Mouse (Mus musculus) limb, embryonic 11.5 days (tissue): ENCODE results near the gene Pafah1b3. TPM values are rescaled to one million over a fixed set of nuclear protein-coding genes. Genes with fewer than 3 reads are reported as not detected.

Source experiments
- ATAC-seq: fragments of 200-750 bp; cut with Nextera tagmentation; 2 replicates; pipeline ENCODE4 v1.8.0; 2017; ENCODE audit warnings: low read depth; ENCODE audit not compliant: insufficient number of reproducible peaks, low FRiP score, low TSS enrichment
- DNase-seq: peaks from one replicate; pipeline ENCODE4 v3.0.0-alpha.2; 2015; ENCODE audit warnings: low spot score
- H3K27ac ChIP-seq: fragments of 300-500 bp; sonication (generic); replicated peaks from 2 replicates; pipeline ENCODE4 v1.5.1; 2014; ENCODE audit warnings: low read depth, mild to moderate bottlenecking, low read length
- H3K27me3 ChIP-seq: fragments of 300-500 bp; sonication (generic); 2 replicates; pipeline ENCODE4 v1.6.1; 2014; ENCODE audit warnings: mild to moderate bottlenecking, low read length, mixed read lengths; ENCODE audit not compliant: control insufficient read depth, insufficient read depth
- H3K36me3 ChIP-seq: fragments of 300-500 bp; sonication (generic); 2 replicates; pipeline ENCODE4 v1.6.1; 2014; ENCODE audit warnings: mild to moderate bottlenecking, low read length, moderate library complexity, mixed read lengths; ENCODE audit not compliant: control insufficient read depth, insufficient read depth
- H3K4me1 ChIP-seq: fragments of 300-500 bp; sonication (generic); 2 replicates; pipeline ENCODE4 v1.6.1; 2014; ENCODE audit warnings: low read length, mixed read lengths; ENCODE audit not compliant: control insufficient read depth, insufficient read depth
- H3K4me2 ChIP-seq: fragments of 300-500 bp; sonication (generic); 2 replicates; pipeline ENCODE4 v1.6.1; 2014; ENCODE audit warnings: low read depth, mild to moderate bottlenecking, moderate library complexity; ENCODE audit not compliant: severe bottlenecking
- H3K4me3 ChIP-seq: fragments of 300-500 bp; sonication (generic); 2 replicates; pipeline ENCODE4 v1.5.1; 2014; ENCODE audit warnings: low read depth, low read length
- H3K9ac ChIP-seq: fragments of 300-500 bp; sonication (generic); 2 replicates; pipeline ENCODE4 v1.6.1; 2014; ENCODE audit warnings: mild to moderate bottlenecking, low read length
- H3K9me3 ChIP-seq: fragments of 300-500 bp; sonication (generic); 2 replicates; pipeline ENCODE4 v1.6.1; 2016; ENCODE audit warnings: low read length; ENCODE audit not compliant: control insufficient read depth
- WGBS: fragments of 180-500 bp; shearing (Covaris S2); extraction: QIAGEN DNeasy Blood & Tissue Kit; methylation state at CpG from one replicate; pipeline ENCODE4 v1.1.7; 2014; 5-methylcytosine and 5-hydroxymethylcytosine counted together
- polyA plus RNA-seq: library from polyadenylated mRNA; unstranded; fragments of >200 nt; fragmentation: Nextera tagmentation; extraction: Ambion mirVana; gene quantifications from 2 replicates; pipeline ENCODE4 v1.2.1, GENCODE M21; 2014

Pafah1b3 gene
- polyA plus RNA-seq, 1 experiment from 2014 or later, result 261 TPM

DNA sequence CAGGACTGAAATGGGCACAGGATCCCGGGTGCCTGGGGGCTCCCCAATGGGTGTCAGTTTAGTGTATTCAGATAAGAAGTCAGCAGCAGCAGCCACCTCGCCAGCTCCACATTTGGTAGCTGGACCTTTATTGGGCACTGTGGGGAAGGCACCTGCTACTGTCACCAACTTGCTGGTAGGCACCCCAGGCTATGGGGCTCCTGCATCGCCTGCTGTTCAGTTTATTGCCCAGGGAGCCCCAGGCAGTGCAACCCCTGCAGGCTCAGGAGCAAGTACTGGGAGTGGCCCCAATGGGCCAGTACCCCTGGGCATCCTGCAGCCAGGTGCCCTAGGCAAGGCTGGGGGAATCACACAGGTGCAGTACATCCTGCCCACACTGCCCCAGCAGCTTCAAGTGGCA lies 9.1 kb downstream of the Pafah1b3 start:
- Histone ChIP-seq H3K4me1 (peaks cover 10% of the 10 kb centered on the region), H3K27me3 (no peaks in the 10 kb centered on the region), H3K36me3 (peaks cover 67% of the 10 kb centered on the region), H3K4me3 (no peak overlapping the region), H3K9me3 (no peaks in the 10 kb centered on the region), H3K27ac (no peak overlapping the region), H3K4me2 (no peak overlapping the region), H3K9ac (no peak overlapping the region)
- 82% methylated on average over 3 of the region's 3 CpGs for WGBS
- ATAC-seq (no peak), DNase-seq (no peak)

DNA sequence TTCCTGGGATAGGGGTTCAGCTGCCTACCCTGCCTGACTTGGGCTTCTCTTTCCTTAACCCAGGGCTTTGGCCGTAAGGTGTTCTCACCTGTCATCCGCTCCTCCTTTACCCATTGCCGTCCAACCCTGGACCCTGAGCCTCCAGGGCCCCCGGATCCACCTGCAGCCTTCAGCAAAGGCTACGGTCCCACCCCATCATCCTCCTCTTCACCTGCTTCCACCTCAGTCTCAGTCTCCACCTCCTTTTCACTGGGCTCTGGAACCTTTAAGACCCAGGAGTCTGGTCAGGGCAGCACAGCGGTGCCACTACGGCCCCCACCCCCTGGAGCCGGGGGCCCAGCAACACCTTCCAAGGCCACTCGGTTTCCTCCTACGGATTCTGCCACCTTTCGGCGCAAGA lies 9.8 kb downstream of the Pafah1b3 start:
- peaks cover 63% of the 10 kb centered on the region for H3K36me3 ChIP-seq
- H3K27me3 ChIP-seq, result no peaks in the 10 kb centered on the region
- no peak overlapping the region for H3K4me3 ChIP-seq
- no peak overlapping the region for H3K27ac ChIP-seq
- ATAC-seq (no peak), DNase-seq (no peak)
- peak overlapping the region; percentile 17; the same call in 1 of the 2 replicates for H3K9ac ChIP-seq
- 88% methylated on average over 12 of the region's 12 CpGs for WGBS
- no peak overlapping the region for H3K4me2 ChIP-seq
- H3K9me3 ChIP-seq, result no peaks in the 10 kb centered on the region
- peaks cover 17% of the 10 kb centered on the region for H3K4me1 ChIP-seq

- Histone ChIP-seq H3K4me1 (peaks cover 17% of the 10 kb centered on the region), H3K27me3 (no peaks in the 10 kb centered on the region), H3K4me2 (no peak overlapping the region), H3K36me3 (peaks cover 54% of the 10 kb centered on the region), H3K9ac (no peak overlapping the region), H3K9me3 (no peaks in the 10 kb centered on the region), H3K4me3 (no peak overlapping the region), H3K27ac (no peak overlapping the region)
- no peak for ATAC-seq
- WGBS, result 79% methylated on average over 8 of the region's 8 CpGs
- no peak for DNase-seq
Observed at GRCm38 (mm10) chr7:25286989-25287388, 10.8 kb downstream of the Pafah1b3 start.

GRCm38 (mm10) chr7:25285511-25286238 lies 12.1 kb downstream of the Pafah1b3 start:
- H3K4me2 ChIP-seq, result no peak overlapping the region
- H3K36me3 ChIP-seq, result peaks cover 45% of the 10 kb centered on the region
- H3K4me3 ChIP-seq, result no peak overlapping the region
- ATAC-seq (no peak), DNase-seq (no peak)
- no peaks in the 10 kb centered on the region for H3K9me3 ChIP-seq
- no peak overlapping the region for H3K27ac ChIP-seq
- peaks cover 25% of the 10 kb centered on the region for H3K4me1 ChIP-seq
- no peaks in the 10 kb centered on the region for H3K27me3 ChIP-seq
- 94% methylated on average over 20 of the region's 20 CpGs for WGBS
- no peak overlapping the region for H3K9ac ChIP-seq

- Histone ChIP-seq H3K4me3 (no peak overlapping the region), H3K4me2 (no peak overlapping the region), H3K27ac (no peak overlapping the region), H3K27me3 (no peaks in the 10 kb centered on the region), H3K9me3 (no peaks in the 10 kb centered on the region), H3K9ac (no peak overlapping the region), H3K4me1 (peaks cover 34% of the 10 kb centered on the region), H3K36me3 (peaks cover 36% of the 10 kb centered on the region)
- DNase-seq, result no peak
- no peak for ATAC-seq
- 91% methylated on average over 5 of the region's 5 CpGs for WGBS
Observed at GRCm38 (mm10) chr7:25284766-25285165, 13.0 kb downstream of the Pafah1b3 start.

GRCm38 (mm10) chr7:25284171-25284570 lies 13.6 kb downstream of the Pafah1b3 start:
- DNase-seq (no peak), ATAC-seq (no peak)
- peak overlapping the region; percentile 81; the same call in 1 of the 2 replicates for H3K9ac ChIP-seq
- 0 out of 2 replicates have a peak overlapping the region, but pooled peaks have one; percentile 21 for H3K27ac ChIP-seq
- peaks cover 36% of the 10 kb centered on the region for H3K4me1 ChIP-seq
- peak overlapping the region; percentile 88 for H3K4me2 ChIP-seq
- H3K9me3 ChIP-seq, result no peaks in the 10 kb centered on the region
- no peaks in the 10 kb centered on the region for H3K27me3 ChIP-seq
- H3K4me3 ChIP-seq, result peak overlapping the region; percentile 14; the same call in 1 of the 2 replicates
- peaks cover 30% of the 10 kb centered on the region for H3K36me3 ChIP-seq
- WGBS, result 86% methylated on average over 2 of the region's 2 CpGs

DNA sequence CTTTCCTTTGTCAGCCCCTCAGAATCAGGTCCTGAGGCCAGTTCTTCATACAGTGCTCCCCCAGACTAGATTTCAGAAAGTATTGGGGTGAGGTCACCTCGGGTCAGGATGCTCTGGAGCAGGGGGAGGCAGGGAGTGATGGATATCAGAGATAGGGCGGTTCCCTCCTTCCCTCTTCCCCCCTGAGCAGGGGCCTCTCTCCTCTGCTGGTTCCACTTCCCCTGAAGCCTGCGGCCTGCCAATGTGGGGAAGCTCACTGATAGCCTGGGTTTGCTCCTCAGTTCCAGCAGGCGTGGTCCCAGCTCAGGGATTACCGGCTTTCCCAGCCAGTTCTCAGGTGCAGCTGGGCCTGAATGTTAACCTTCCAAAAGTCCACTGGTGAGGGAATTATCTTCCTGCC lies 14.1 kb downstream of the Pafah1b3 start:
- Histone ChIP-seq H3K36me3 (peaks cover 25% of the 10 kb centered on the region), H3K27me3 (no peaks in the 10 kb centered on the region), H3K9me3 (no peaks in the 10 kb centered on the region), H3K27ac (no peak overlapping the region), H3K9ac (peak overlapping the region; percentile 81), H3K4me2 (peak overlapping the region; percentile 88), H3K4me3 (peak overlapping the region; percentile 79), H3K4me1 (peaks cover 36% of the 10 kb centered on the region)
- DNase-seq, result no peak
- ATAC-seq, result no peak
- 21% methylated on average over 5 of the region's 5 CpGs for WGBS

- Histone ChIP-seq H3K9me3 (no peaks in the 10 kb centered on the region), H3K4me3 (peak overlapping the region; percentile 79), H3K36me3 (peaks cover 16% of the 10 kb centered on the region), H3K9ac (peak overlapping the region; percentile 81), H3K27me3 (no peaks in the 10 kb centered on the region), H3K4me1 (peaks cover 38% of the 10 kb centered on the region), H3K27ac (peak overlapping the region; percentile 94), H3K4me2 (peak overlapping the region; percentile 88)
- WGBS, result under 1% methylated on average over 32 of the region's 36 CpGs
- ATAC-seq (peak; percentile 4; the same call in 1 of the 2 replicates), DNase-seq (peak; percentile 70)
Observed at GRCm38 (mm10) chr7:25282731-25283211, 15.0 kb downstream of the Pafah1b3 start.
